Mouse (Mus musculus) ovary, postnatal 36 days (tissue): Measurements from ENCODE around the gene Nlrp6.

Experiments used
- DNase-seq: peaks from one replicate; pipeline ENCODE4 v3.0.0; 2022; ENCODE audit warnings: low spot score, mixed read lengths

The Nlrp6 gene

GRCm38 (mm10) chr7:140912846-140913482, 7.7 kb upstream of the Nlrp6 start:
- DNase-seq = no peak

- no peak for DNase-seq
Observed at GRCm38 (mm10) chr7:140914031-140914690, 6.5 kb upstream of the Nlrp6 start.

GRCm38 (mm10) chr7:140919911-140920310, 791 bp upstream of the Nlrp6 start:
- DNase-seq = no peak

- DNase-seq = no peak
Observed at GRCm38 (mm10) chr7:140921225-140921975, 698 bp downstream of the Nlrp6 start.

GRCm38 (mm10) chr7:140922398-140923069, 1.8 kb downstream of the Nlrp6 start:
- peak; percentile 56 for DNase-seq

- DNase-seq = no peak
Observed at GRCm38 (mm10) chr7:140923070-140923775, 2.5 kb downstream of the Nlrp6 start.

GRCm38 (mm10) chr7:140927181-140927580, 6.5 kb downstream of the Nlrp6 start:
- no peak for DNase-seq

- DNase-seq = no peak
Observed at GRCm38 (mm10) chr7:140938436-140938835, 17.7 kb downstream of the Nlrp6 start.

- DNase-seq = no peak
Observed at GRCm38 (mm10) chr7:140938896-140939295, 18.2 kb downstream of the Nlrp6 start.

- peak; percentile 11 for DNase-seq
Observed at GRCm38 (mm10) chr7:140939669-140940171, 19.0 kb downstream of the Nlrp6 start.

GRCm38 (mm10) chr7:140941222-140942051, 20.7 kb downstream of the Nlrp6 start, which contains the start of gene Pgghg:
Gene Pgghg, plus strand, starts transcription at chr7:140941391.
- DNase-seq = peak; percentile 86

GRCm38 (mm10) chr7:140942341-140942740, 21.6 kb downstream of the Nlrp6 start:
- DNase-seq = peak; percentile 20

- no peak for DNase-seq
Observed at GRCm38 (mm10) chr7:140942811-140943210, 22.1 kb downstream of the Nlrp6 start.

GRCm38 (mm10) chr7:140943356-140943755, 22.7 kb downstream of the Nlrp6 start:
- DNase-seq = no peak

GRCm38 (mm10) chr7:140944236-140944635, 23.5 kb downstream of the Nlrp6 start:
- DNase-seq = no peak

- no peak for DNase-seq
Observed at GRCm38 (mm10) chr7:140945247-140945646, 24.5 kb downstream of the Nlrp6 start.

GRCm38 (mm10) chr7:140946311-140946710, 25.6 kb downstream of the Nlrp6 start:
- DNase-seq = no peak

GRCm38 (mm10) chr7:140946980-140947379, 26.3 kb downstream of the Nlrp6 start:
- no peak for DNase-seq

GRCm38 (mm10) chr7:140948161-140948560, 27.5 kb downstream of the Nlrp6 start:
- DNase-seq = peak; percentile 63

GRCm38 (mm10) chr7:140949255-140949654, 28.6 kb downstream of the Nlrp6 start:
- DNase-seq = no peak
